Mouse (Mus musculus): ENCODE measurements around the gene Glcci1. TPM values are rescaled to one million over a fixed set of nuclear protein-coding genes. Genes with fewer than 3 reads are reported as not detected.

Gene Glcci1
- total RNA-seq, 4 experiments from 2014 or later: 2.3 to 4.0 (median 3.6) TPM

DNA sequence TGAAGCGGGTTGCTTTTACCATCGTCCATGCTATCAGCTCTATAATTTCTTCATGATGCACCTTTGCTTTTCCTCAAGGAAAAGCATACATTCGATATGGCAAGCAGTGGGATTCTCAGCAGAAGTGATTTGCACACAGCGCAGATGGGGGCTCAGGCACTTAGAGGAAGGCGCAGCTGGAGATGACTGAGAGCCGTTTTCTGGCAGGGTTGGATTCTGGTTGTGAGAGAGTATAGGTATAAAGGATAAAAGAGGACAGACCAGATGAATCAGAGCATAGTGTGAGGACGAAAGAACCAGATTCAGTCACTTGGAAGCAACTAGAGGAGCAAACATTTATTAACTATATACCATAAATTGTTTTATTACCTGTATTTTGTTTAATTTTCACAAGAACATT, 36.4 kb downstream of the Glcci1 start:
- DNase-seq (ENCODE audit: low spot score in 2 of 2): no peak

DNA sequence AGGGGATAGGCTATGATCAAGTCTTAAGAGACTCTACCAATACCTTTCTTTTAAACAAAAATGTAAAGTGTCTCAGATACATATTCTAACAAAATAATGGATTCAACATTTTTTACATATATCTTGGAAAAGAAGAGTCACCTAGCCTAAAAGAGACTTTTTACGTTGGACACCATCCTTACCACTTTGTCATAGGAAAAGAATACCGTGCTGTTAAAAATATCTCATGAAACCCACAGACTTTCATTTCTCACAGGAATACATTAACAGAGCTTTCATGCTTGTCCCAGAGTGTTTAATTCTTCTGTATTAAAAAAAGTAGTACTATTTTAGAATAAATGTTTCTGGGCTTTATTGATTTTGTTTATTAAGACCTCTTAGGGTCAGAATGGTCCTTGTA, 41.8 kb downstream of the Glcci1 start:
- no peak for DNase-seq (ENCODE audit: low spot score in 2 of 2)

GRCm38 (mm10) chr6:8556849-8557571, 47.6 kb downstream of the Glcci1 start:
- no peak for DNase-seq (ENCODE audit: low spot score in 2 of 2)

GRCm38 (mm10) chr6:8560682-8561081, 51.3 kb downstream of the Glcci1 start:
- DNase-seq (ENCODE audit: low spot score in 2 of 2): no peak

DNA sequence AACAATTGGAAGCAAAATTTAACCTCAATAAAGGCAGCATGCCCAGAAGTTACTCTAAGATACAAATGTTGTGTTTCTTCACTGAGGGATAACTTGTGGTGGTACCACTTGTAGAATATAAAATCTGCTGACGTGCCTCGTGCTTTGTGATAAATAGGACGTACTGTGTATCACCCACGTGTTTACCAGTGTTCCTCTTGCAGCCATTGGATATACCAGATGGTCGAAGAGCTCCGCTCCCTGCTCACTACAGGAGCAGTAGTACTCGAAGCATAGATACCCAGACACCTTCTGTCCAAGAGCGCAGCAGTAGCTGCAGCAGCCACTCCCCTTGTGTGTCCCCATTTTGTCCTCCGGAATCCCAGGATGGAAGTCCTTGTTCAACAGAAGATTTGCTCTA, 73.0 kb downstream of the Glcci1 start:
- DNase-seq (ENCODE audit: low spot score in 2 of 2): no peak

- DNase-seq (ENCODE audit: low spot score in 2 of 2): no peak
Measured at GRCm38 (mm10) chr6:8583892-8584291, 74.5 kb downstream of the Glcci1 start.

DNA sequence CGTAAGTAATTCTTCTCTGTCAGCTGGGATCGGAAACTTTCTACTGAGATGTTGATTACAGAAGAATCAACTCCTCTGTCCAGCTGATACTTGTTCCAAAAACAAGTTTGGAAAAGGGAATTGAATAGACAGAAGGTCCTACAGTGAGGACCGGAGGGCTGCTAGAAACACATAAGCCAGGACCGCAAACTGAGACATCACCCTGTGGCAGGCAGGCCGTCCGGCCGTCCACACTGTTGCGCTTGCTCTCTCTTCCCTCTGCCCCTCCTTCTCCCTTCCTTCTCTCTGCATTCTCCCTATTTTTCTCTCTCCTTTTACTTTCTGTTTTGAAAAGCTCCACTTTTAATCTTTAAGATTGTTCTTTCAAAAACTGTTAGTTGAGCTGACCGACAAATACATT, 82.3 kb downstream of the Glcci1 start:
- no peak for DNase-seq (ENCODE audit: low spot score in 2 of 2)

DNA sequence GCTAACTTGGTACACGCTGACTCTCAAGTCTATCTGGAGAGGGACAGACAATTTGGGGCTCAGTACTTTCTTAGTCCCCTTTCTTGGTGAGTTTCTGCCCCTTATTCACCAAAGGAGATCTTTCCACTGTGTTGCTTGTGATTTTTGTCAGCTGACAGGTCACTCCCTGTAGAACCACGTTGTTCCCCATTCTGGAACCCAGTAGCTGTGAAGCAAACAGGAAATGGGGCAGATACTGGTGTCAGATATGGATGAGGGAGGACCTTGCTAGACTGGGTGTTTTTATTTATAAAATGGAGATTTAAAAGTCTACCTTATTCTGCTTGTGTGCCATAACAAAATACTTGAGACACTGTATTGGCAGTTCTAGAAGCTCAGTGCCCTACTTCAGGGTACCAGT, 108.0 kb downstream of the Glcci1 start:
- no peak for DNase-seq (ENCODE audit: low spot score in 2 of 2)

- DNase-seq (ENCODE audit: low spot score in 2 of 2): no peak
Measured at GRCm38 (mm10) chr6:8619582-8620350, 110.4 kb downstream of the Glcci1 start.

- DNase-seq (ENCODE audit: low spot score in 2 of 2): no peak
Measured at GRCm38 (mm10) chr6:8623045-8623444, 113.6 kb downstream of the Glcci1 start.

- DNase-seq (ENCODE audit: low spot score in 2 of 2): no peak
Measured at GRCm38 (mm10) chr6:8628226-8628625, 118.8 kb downstream of the Glcci1 start.

- no peak for DNase-seq (ENCODE audit: low spot score in 2 of 2)
Measured at GRCm38 (mm10) chr6:8628715-8629267, 119.4 kb downstream of the Glcci1 start.

- DNase-seq (ENCODE audit: low spot score in 2 of 2): no peak
Measured at GRCm38 (mm10) chr6:8630531-8630930, 121.1 kb downstream of the Glcci1 start.

DNA sequence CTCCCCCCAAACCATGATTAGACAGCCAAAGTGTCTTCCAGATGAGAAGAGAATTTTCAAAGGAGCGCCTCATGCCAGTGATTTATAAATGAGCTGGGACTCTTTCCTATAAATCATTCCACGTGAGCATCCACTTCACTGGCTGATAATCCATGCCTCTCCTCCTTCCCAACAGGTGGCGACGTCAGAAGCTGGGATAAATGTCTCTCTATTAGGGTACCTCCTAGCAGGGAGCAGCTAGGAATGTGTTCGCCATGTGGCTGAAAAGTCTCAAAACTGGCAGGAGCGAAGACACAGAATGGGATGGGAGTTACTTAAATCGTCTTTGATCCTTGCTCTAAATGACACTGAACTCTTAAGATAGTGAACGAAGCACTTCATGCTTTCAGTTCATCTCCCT, 122.0 kb downstream of the Glcci1 start:
- DNase-seq (ENCODE audit: low spot score in 2 of 2): no peak

- DNase-seq (ENCODE audit: low spot score in 2 of 2): no peak
Measured at GRCm38 (mm10) chr6:8631986-8632632, 122.7 kb downstream of the Glcci1 start.

DNA sequence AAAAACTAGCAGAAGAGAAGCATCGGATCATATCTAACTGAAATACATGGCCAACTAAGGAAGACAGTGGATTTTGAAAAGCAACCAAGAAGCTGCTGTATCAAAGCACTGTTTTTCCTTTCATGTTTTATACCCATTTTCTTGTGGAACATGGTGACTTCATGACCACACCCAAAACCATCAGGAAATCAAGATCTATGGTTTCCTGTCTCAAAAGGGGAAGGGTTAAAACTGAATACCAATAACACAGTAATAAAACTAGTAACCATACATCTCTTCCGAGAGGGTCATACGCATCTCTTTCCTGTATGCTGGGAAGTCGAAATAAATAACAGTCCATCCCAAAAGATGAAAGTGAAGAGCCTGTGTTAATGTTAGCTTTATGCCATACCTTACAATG, 123.3 kb downstream of the Glcci1 start:
- DNase-seq (ENCODE audit: low spot score in 2 of 2): no peak

- DNase-seq (ENCODE audit: low spot score in 2 of 2): no peak
Measured at GRCm38 (mm10) chr6:8638122-8638521, 128.7 kb downstream of the Glcci1 start.

- DNase-seq (ENCODE audit: low spot score in 2 of 2): no peak
Measured at GRCm38 (mm10) chr6:8638899-8639298, 129.5 kb downstream of the Glcci1 start.

DNA sequence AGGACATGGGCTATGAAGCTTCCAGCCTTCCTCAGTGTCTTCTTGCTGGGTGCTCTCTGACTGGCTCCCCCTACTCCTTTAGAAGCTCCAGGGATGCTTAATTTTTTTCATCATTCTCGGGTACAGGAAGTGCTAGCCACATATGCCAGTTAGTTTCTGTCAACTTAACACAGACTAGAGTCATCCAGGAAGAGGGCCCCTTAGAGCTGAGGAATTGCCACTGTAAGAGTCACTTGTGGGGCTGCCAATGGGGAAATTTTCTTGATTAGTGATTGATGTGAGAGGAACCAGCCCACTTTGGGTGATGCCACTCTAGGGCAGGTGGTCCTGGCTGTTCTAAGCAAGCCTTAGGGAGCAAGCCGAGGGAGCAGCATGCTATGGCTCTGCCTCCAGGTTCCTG, 130.1 kb downstream of the Glcci1 start:
- DNase-seq (ENCODE audit: low spot score in 2 of 2): no peak

GRCm38 (mm10) chr6:8640863-8641262, 131.5 kb downstream of the Glcci1 start:
- no peak for DNase-seq (ENCODE audit: low spot score in 2 of 2)

- DNase-seq (ENCODE audit: low spot score in 2 of 2): no peak
Measured at GRCm38 (mm10) chr6:8644703-8645102, 135.3 kb downstream of the Glcci1 start.

DNA sequence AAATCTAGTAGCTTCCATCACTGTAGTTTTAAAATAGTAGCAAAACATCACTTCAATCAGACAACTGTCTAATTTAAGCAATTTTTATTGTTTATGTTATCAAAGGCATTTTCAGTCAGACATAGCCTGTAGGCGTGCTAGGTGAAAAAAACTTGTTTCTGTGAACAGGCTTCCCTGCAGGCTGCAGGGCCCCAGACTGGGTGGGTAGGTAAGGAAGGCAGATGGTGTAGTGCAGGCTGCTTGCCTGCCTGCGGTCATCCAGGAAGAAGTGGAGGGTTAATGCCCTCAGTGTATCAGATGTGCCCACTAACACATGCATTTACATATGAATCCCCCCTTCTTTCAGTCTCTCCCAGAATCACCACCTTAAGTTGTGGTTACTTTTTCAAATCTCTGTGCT, 136.3 kb downstream of the Glcci1 start:
- no peak for DNase-seq (ENCODE audit: low spot score in 2 of 2)

Measured in gastrocnemius, adult 8-10 months (tissue).